Mouse (Mus musculus) embryonic facial prominence, embryonic 10.5 days (tissue): Measurements from ENCODE around the gene Zfp472. TPM values are rescaled to one million over a fixed set of nuclear protein-coding genes. Genes with fewer than 3 reads are reported as not detected.

ENCODE experiments used
- polyA plus RNA-seq: library from polyadenylated mRNA; unstranded; fragments of >200 nt; fragmentation: Nextera tagmentation; extraction: Ambion mirVana; gene quantifications from 2 replicates; pipeline ENCODE4 v1.2.1, GENCODE M21; 2016

Zfp472 gene
- polyA plus RNA-seq, 1 experiment from 2014 or later = 15.1 TPM

Other genes with a start within 250 kb of the Zfp472 start
- gene Zfp871, start 177.5 kb upstream of the Zfp472 start, polyA plus RNA-seq = 49.7 and 51.9 TPM in 2 replicates
- gene Zfp811, start 155.9 kb upstream of the Zfp472 start, polyA plus RNA-seq = 12.0 and 13.3 TPM in 2 replicates
- 13.2 and 13.9 TPM in 2 replicates for gene Zfp799, start 135.6 kb upstream of the Zfp472 start, polyA plus RNA-seq
- gene Zfp870, start 74.2 kb upstream of the Zfp472 start, polyA plus RNA-seq = 7.1 and 8.7 TPM in 2 replicates
- not detected in 2 replicates for gene Cyp4f14, start 48.5 kb upstream of the Zfp472 start, polyA plus RNA-seq
- gene Cyp4f13, start 18.4 kb upstream of the Zfp472 start, polyA plus RNA-seq = 2.1 and 3.3 TPM in 2 replicates
- 13.1 and 13.3 TPM in 2 replicates for gene Zfp952, start 27.3 kb downstream of the Zfp472 start, polyA plus RNA-seq
- 15.3 and 18.4 TPM in 2 replicates for gene Zfp763, start 67.6 kb downstream of the Zfp472 start, polyA plus RNA-seq
- gene 4921501E09Rik, start 102.2 kb downstream of the Zfp472 start, polyA plus RNA-seq = not detected in 2 replicates
- 7.3 and 7.5 TPM in 2 replicates for gene Zfp563, start 123.5 kb downstream of the Zfp472 start, polyA plus RNA-seq
- 0.04 TPM in 1 of 2 replicates, not detected in the other for gene Morc2b, start 173.9 kb downstream of the Zfp472 start, polyA plus RNA-seq
- not detected in 2 replicates for gene Olfr55, start 202.6 kb downstream of the Zfp472 start, polyA plus RNA-seq
- not detected in 2 replicates for gene Olfr239, start 225.5 kb downstream of the Zfp472 start, polyA plus RNA-seq